Mouse (Mus musculus) spleen, adult 2 months (tissue): ENCODE data around the gene Cd164.

Experiments used
- CTCF ChIP-seq: fragments of 200-500 bp; IDR thresholded peaks from 2 replicates; pipeline ENCODE4 v1.5.1; 2011; ENCODE audit warnings: mild to moderate bottlenecking, inconsistent platforms; ENCODE audit not compliant: insufficient read depth, insufficient read length, insufficient replicate concordance; ENCODE audit errors: extremely low read depth
- POLR2A ChIP-seq: fragments of 200-500 bp; IDR thresholded peaks from 2 replicates; pipeline ENCODE4 v1.6.1; 2011; ENCODE audit warnings: low read depth, low read length, inconsistent platforms

DNA sequence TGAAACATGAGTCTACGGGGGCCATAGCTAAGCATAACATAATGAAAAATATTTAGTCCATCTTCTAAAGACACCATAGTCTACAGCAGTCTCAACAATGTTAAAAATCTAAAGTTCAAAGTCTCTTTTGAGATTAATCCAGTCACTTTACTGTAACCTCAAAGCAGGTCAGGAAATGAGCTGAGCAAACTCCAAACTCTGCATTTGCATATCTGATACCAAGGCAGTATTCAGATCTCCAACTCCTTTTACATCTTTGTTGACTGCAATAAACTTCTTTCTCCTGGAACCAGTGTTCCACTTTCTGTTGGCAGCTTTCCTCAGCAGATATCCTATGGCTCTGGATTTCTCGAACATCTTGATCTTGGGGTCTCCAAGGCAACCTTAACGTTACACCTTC lies 48.5 kb upstream of the Cd164 start:
- TF ChIP-seq POLR2A = no peak
- no peak for TF ChIP-seq CTCF
